Mouse (Mus musculus) small intestine, adult 2 months (tissue): ENCODE data around the gene Gtpbp8. TPM values are rescaled to one million over a fixed set of nuclear protein-coding genes. Genes with fewer than 3 reads are reported as not detected.
A peak's percentile ranks its signal among the peaks of the same experiment; 100 is the strongest.

Experiments
- H3K27ac ChIP-seq: fragments of 200-500 bp; 2 replicates; pipeline ENCODE4 v1.5.1; 2012; ENCODE audit warnings: low read depth, low read length, control low read depth, inconsistent platforms; ENCODE audit not compliant: insufficient read depth
- H3K27me3 ChIP-seq: fragments of 200-500 bp; 2 replicates; pipeline ENCODE4 v1.6.1; 2012; ENCODE audit warnings: mild to moderate bottlenecking, moderate library complexity, low read length, inconsistent platforms; ENCODE audit not compliant: control insufficient read depth, insufficient read depth
- H3K36me3 ChIP-seq: fragments of 200-500 bp; 2 replicates; pipeline ENCODE4 v1.6.1; 2012; ENCODE audit warnings: mild to moderate bottlenecking, low read length, control low read depth, inconsistent platforms; ENCODE audit not compliant: control insufficient read depth, insufficient read depth
- H3K4me1 ChIP-seq: fragments of 200-500 bp; 2 replicates; pipeline ENCODE4 v1.6.1; 2012; ENCODE audit warnings: low read length, inconsistent platforms, mixed read lengths; ENCODE audit not compliant: control insufficient read depth, insufficient read depth, insufficient read length
- H3K4me3 ChIP-seq: fragments of 200-500 bp; 2 replicates; pipeline ENCODE4 v1.5.1; 2012; ENCODE audit warnings: low read depth, mild to moderate bottlenecking, control low read depth, inconsistent platforms, low read length, moderate library complexity
- CTCF ChIP-seq: fragments of 200-500 bp; IDR thresholded peaks from 2 replicates; pipeline ENCODE4 v1.5.1; 2012; ENCODE audit warnings: low read depth, mild to moderate bottlenecking, control low read depth, inconsistent platforms, low read length, moderate library complexity, mixed read lengths; ENCODE audit not compliant: insufficient replicate concordance, insufficient read length; ENCODE audit errors: extremely low read depth
- POLR2A ChIP-seq: fragments of 200-500 bp; IDR thresholded peaks from 2 replicates; pipeline ENCODE4 v1.6.1; 2012; ENCODE audit warnings: low read depth, mild to moderate bottlenecking, control low read depth, inconsistent platforms, low read length, moderate library complexity
- WGBS: fragments of 180-500 bp; shearing (Covaris S2); methylation state at CpG from one replicate; pipeline ENCODE4 v1.1.7; 2018; 5-methylcytosine and 5-hydroxymethylcytosine counted together
- polyA plus RNA-seq: library from polyadenylated mRNA; depleted of rRNA; stranded (reverse); fragments of >200 nt; gene quantifications from 2 replicates; pipeline ENCODE4 v1.2.3, GENCODE M21; 2012

The Gtpbp8 gene
- polyA plus RNA-seq, 1 experiment, result 6.1 TPM

DNA sequence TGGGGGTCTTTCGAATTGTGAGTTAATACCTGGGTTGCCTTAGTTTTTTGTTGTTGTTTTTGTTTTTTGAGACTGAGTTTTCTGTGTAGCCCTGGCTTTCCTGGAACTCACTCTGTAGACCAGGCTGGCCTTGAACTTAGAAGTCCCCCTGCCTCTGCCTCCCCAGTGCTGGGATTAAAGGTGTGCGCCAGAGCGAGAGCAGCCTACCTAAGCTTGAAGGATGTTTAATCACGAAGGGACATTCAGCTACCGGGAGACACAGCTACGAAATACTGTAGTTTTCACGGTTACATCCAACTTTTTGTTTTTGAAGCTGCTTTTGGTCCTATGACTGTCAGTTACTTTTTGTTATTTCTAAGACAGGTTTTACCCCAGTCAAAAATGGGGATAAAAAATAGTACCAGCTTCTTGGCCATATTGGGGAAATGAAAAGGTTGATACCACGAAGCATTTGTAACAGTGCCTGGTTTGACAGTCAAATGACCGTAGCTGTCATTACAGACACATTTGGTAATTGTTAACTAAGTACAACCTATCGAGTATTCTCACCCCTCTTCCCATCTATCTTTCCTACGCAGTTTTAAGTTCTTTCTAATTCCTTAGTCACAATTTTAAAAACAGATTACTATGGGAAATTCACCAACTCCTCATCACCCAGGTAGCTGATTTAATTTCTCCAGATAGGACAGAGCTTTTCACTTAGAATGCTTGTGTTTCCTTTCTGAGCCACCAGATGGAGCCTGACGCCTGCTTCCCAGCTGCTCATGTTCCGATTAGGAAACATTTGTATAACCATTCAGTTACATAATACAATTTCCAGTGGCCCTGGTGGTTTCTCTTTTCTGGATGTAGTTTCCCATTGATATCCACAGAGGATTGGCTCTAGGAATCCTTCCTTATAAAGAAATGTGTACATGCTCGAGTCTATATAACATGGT, 20.6 kb downstream of the Gtpbp8 start:
- H3K27ac ChIP-seq, result no peak overlapping the region; the same call in none of the 2 replicates
- WGBS, result 15% methylated on average over 14 of the region's 14 CpGs

DNA sequence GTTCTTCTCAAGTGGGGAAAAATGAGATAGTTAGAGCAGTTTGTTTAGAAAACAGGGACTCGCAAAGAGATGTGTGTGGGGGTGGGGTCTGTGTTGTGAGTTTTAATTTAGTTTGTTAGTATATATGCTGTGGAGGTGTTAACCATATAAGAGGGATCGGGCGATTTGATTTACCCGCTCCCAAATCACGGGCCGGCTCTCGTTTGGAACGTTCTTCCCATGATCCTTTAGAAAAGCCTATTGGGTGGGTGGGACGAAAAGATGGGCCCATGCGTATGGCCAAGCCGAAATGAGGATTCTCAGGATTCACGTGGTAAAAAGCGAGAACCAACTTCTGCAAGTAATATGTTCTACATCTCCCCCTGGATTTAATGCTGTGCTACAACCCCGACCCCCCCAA, 21.3 kb downstream of the Gtpbp8 start:
- H3K36me3 ChIP-seq, result peaks cover 5% of the 10 kb centered on the region
- no peaks in the 10 kb centered on the region for H3K27me3 ChIP-seq
- peak overlapping the region; percentile 99 for H3K4me3 ChIP-seq
- H3K4me1 ChIP-seq, result peaks cover 5% of the 10 kb centered on the region; the same call in 1 of the 2 replicates
- no peak for TF ChIP-seq CTCF
- no peak for TF ChIP-seq POLR2A
- WGBS, result under 1% methylated on average over 14 of the region's 14 CpGs
- H3K27ac ChIP-seq, result peak overlapping the region; percentile 73

More for the DNA sequence above, 20.6 kb downstream of the Gtpbp8 start:
- TF ChIP-seq POLR2A (no peak), CTCF (peak; percentile 80; the same call in 1 of the 2 replicates)
- Histone ChIP-seq H3K4me3 (peak overlapping the region; percentile 99), H3K36me3 (peaks cover 8% of the 10 kb centered on the region), H3K27me3 (no peaks in the 10 kb centered on the region), H3K4me1 (peaks cover 5% of the 10 kb centered on the region; the same call in 1 of the 2 replicates)

DNA sequence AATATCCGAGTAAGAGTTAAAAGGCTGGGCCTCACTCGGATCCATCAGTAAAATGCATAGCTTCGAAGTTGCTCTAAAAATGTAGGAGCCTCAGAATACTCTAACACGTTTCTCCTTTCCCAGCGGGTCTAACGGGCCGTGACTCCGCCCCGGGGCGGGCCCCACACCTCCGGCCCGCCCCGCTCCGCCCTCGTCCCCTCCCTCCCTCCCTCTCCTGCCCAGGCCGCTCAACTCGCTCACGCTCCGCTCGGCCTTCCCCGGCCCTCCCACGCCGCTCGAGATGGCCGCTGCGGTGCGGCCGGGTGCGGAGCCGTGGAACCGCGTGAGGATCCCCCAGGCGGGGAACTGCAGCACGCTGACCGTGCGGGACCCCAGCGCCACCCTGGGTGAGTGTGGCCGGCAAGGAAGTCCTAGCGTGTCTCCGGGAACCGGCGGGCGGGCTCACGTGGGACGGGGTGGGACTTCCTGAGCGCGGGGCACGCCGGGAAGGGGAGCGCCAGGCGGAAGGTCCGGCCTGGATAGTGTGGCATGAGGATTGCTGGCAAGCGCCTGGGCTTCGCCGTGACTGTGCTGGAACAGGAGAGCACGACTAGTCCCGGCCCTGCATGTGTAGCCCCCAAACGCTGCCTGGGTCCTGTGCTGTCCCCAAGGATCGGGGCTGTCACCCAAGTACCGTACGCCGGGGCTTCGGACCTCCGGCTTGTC, 21.9 kb downstream of the Gtpbp8 start, which contains the start of gene Nepro:
TSS of gene Nepro (plus strand) at position 219 of the 705 bp plus-strand sequence.
- Histone ChIP-seq H3K27me3 (no peaks in the 10 kb centered on the region), H3K4me3 (peak within 1 kb of the TSS; percentile 99), H3K27ac (peak within 1 kb of the TSS; percentile 86), H3K4me1 (peaks cover 5% of the 10 kb centered on the region; the same call in 1 of the 2 replicates), H3K36me3 (peaks cover 3% of the 10 kb centered on the region)
- under 1% methylated on average over 64 of the region's 64 CpGs for WGBS
- no peak for TF ChIP-seq CTCF
- peak; percentile 54 for TF ChIP-seq POLR2A

DNA sequence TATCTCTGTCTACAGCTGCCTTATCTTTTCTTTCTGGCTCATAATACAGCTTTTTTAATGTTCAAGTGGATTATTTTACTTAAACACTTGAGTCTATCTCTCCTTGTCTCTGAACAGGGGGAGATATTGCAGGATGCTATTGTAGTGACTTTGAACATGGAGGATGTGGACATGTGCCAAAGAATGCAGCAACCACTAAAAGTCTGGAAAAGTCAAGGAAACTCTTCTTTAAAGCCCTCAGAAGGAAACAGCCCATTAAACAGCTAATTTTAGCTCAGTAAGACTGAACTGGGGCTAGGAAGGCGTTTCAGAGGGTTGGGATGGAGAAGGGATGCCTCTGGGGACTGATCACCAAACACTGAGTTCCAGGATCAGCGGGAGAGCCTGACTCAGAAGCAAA, 23.5 kb downstream of the Gtpbp8 start:
- whole genome bisulfite sequencing, result 86% methylated on average over 2 of the region's 2 CpGs
- no peak overlapping the region for H3K27ac ChIP-seq
- H3K36me3 ChIP-seq, result 0 out of 2 replicates have a peak, but pooled peaks cover 2% of the 10 kb centered on the region
- no peak for TF ChIP-seq POLR2A
- TF ChIP-seq CTCF, result no peak
- H3K4me3 ChIP-seq, result no peak overlapping the region
- H3K27me3 ChIP-seq, result no peaks in the 10 kb centered on the region
- H3K4me1 ChIP-seq, result peaks cover 5% of the 10 kb centered on the region; the same call in 1 of the 2 replicates

DNA sequence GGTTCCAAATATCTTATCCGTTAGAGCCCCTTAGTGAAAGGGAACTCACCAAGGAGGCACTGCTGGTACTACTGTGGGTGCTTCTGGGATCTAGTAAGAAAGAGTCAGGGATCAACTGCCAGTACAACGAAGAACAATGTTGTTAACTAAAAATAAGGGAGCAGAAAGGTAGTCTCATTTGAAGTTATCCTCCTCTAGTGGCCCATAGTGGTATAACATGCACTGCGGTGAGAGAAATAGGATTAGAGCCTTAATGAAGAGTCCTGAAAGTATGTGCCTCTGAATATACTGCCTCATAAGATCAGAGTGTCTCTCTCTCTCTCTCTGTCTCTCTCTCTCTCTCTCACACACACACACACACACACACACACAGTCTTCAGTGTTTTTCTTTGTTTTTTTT, 25.6 kb downstream of the Gtpbp8 start:
- no peaks in the 10 kb centered on the region for H3K27me3 ChIP-seq
- 82% methylated on average over 3 of the region's 3 CpGs for WGBS

DNA sequence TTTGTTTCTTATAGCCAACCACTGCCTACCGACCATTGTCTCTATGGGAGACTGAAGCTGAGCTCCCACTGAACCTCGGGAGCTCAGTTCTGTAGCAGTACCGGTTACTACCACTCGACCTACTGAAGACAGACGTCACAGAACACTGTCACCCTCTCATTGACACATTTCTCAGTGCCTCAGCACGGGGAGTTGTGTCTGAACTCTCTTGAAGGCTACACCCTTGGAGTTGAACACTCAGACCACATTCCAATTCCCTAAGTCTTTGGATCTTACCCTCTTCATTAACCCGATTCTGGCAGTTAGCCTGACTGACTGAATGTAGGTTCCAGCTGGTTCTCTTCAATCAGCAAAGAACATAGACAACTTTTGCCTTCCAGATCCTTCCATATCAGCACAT, 26.8 kb downstream of the Gtpbp8 start:
- H3K36me3 ChIP-seq, result 0 out of 2 replicates have a peak, but pooled peaks cover 2% of the 10 kb centered on the region
- WGBS, result 70% methylated on average over 7 of the region's 7 CpGs
- H3K4me3 ChIP-seq, result no peak overlapping the region
- H3K27ac ChIP-seq, result no peak overlapping the region
- H3K27me3 ChIP-seq, result no peaks in the 10 kb centered on the region
- no peaks in the 10 kb centered on the region for H3K4me1 ChIP-seq
- TF ChIP-seq CTCF, result no peak
- TF ChIP-seq POLR2A, result no peak

More for the DNA sequence above, 25.6 kb downstream of the Gtpbp8 start:
- H3K4me3 ChIP-seq, result no peak overlapping the region
- no peak for TF ChIP-seq POLR2A
- TF ChIP-seq CTCF, result no peak
- H3K4me1 ChIP-seq, result peaks cover 2% of the 10 kb centered on the region; the same call in 1 of the 2 replicates
- H3K27ac ChIP-seq, result no peak overlapping the region
- H3K36me3 ChIP-seq, result 0 out of 2 replicates have a peak, but pooled peaks cover 2% of the 10 kb centered on the region

DNA sequence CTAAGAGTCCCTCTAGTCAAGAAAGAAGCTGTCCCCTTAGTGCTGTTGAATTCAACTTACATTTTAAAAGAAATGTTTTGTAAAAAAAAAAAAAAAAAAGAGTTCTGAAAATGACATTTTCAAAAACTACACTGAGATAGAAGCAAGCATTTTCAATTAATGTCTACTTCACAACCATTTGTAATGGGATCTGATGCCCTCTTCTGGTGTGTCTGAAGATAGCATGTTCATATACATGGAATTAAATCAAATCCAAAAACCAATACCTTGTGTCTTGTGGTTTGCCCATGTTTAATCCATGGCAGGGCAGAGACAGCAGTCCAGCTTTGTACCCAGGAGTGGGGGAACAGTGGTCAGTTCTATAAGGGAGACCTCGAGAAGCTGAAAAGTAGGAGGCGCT, 28.3 kb downstream of the Gtpbp8 start:
- H3K36me3 ChIP-seq, result 0 out of 2 replicates have a peak, but pooled peaks cover 2% of the 10 kb centered on the region
- TF ChIP-seq POLR2A (no peak), CTCF (no peak)
- H3K4me3 ChIP-seq, result no peak overlapping the region
- no peaks in the 10 kb centered on the region for H3K4me1 ChIP-seq
- no peak overlapping the region for H3K27ac ChIP-seq
- H3K27me3 ChIP-seq, result no peaks in the 10 kb centered on the region
- WGBS, result 82% methylated on average over 2 of the region's 2 CpGs
